Mouse (Mus musculus): ENCODE results near the gene Nemp1. TPM values are rescaled to one million over a fixed set of nuclear protein-coding genes. Genes with fewer than 3 reads are reported as not detected.

The Nemp1 gene
- polyA plus RNA-seq, 1 experiment, result 2.5 TPM

DNA sequence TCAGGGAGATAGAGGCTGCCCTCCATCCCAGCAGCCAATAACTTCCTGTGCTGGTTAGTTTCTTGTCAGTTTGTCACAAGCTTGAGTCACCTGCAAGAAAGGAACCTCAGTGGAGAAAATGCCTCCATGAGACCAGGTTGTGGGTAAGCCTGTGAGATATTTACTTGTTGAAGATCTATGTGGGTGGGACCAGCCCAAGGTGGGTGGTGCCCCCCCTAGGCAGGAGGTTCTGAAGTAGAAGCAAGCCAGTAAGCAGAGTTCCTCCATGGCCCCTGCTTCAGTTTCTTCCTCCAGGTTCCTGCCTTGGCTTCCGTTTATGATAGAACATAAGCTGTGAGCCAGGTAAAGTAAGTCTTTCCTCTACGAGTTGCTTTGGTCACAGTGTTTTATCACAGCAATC, 69.6 kb downstream of the Nemp1 start:
- peak overlapping the region; percentile 76 for H3K27ac ChIP-seq (ENCODE audit: insufficient read depth, low read depth, low read length)
- H3K4me3 ChIP-seq (ENCODE audit: low read depth, low read length), result no peak overlapping the region
- peaks cover 24% of the 10 kb centered on the region; the same call in 1 of the 2 replicates for H3K4me1 ChIP-seq (ENCODE audit: control insufficient read depth, insufficient read depth, insufficient read length, low read length)
- TF ChIP-seq POLR2A (IDR thresholded peaks at IDR 0.05; ENCODE audit: low read depth, low read length) (no peak), CTCF (IDR thresholded peaks at IDR 0.05; ENCODE audit: extremely low read depth, insufficient read length, insufficient replicate concordance, low read depth, low read length) (no peak)
- H3K27me3 ChIP-seq (ENCODE audit: control insufficient read depth, insufficient read depth, low read length), result no peaks in the 10 kb centered on the region
- no peaks in the 10 kb centered on the region; the same call in 1 of the 2 replicates for H3K36me3 ChIP-seq (ENCODE audit: control insufficient read depth, insufficient read depth, low read length)
- WGBS, result 52% methylated on average over 2 of the region's 2 CpGs

DNA sequence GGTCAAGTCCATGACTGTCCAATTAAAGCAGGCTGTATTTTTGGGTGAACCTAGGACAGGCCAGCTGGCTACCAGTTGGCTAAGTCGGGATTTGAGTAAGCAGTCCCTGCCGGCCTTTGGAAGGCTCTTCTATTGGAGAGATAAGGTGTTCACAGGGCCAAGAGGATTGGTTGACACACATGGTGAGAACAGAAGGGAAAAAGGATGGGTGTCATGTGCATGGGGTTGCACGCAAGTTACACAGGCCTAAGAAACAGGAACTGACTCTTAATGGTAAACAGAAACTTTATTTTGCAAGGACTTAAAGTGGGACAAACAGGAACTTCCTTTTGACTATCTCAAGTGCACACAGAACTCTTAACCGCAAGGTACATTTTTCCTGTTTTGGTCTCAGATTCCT, 70.2 kb downstream of the Nemp1 start:
- no peak for TF ChIP-seq CTCF (IDR thresholded peaks at IDR 0.05; ENCODE audit: extremely low read depth, insufficient read length, insufficient replicate concordance, low read depth, low read length)
- no peak for TF ChIP-seq POLR2A (IDR thresholded peaks at IDR 0.05; ENCODE audit: low read depth, low read length)
- Histone ChIP-seq H3K36me3 (ENCODE audit: control insufficient read depth, insufficient read depth, low read length) (peaks cover 6% of the 10 kb centered on the region), H3K4me3 (ENCODE audit: low read depth, low read length) (no peak overlapping the region), H3K27ac (ENCODE audit: insufficient read depth, low read depth, low read length) (peak overlapping the region; percentile 76), H3K4me1 (ENCODE audit: control insufficient read depth, insufficient read depth, insufficient read length, low read length) (peaks cover 24% of the 10 kb centered on the region; the same call in 1 of the 2 replicates), H3K27me3 (ENCODE audit: control insufficient read depth, insufficient read depth, low read length) (no peaks in the 10 kb centered on the region)
- 49% methylated on average over 4 of the region's 4 CpGs for WGBS

DNA sequence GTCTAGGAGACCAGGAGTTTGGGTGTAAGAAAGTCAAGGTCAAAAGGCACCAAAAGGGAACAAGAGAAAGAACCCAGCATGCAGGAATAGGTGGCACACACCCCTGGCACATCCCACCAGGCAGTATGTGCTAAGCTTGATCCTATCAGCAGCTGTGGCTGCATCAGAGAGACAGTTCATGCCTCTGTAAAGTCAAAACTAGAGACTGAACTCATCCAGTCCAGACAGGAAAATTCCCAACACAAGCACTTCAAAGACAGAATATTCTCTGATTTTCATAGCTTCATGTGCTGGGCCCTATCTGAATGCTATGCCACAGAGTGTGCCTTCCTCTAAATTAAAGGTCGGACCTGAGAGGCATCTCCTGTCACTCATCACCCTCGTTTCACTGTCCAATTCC, 70.9 kb downstream of the Nemp1 start:
- Histone ChIP-seq H3K36me3 (ENCODE audit: control insufficient read depth, insufficient read depth, low read length) (peaks cover 12% of the 10 kb centered on the region), H3K4me3 (ENCODE audit: low read depth, low read length) (no peak overlapping the region), H3K27ac (ENCODE audit: insufficient read depth, low read depth, low read length) (peak overlapping the region; percentile 56), H3K4me1 (ENCODE audit: control insufficient read depth, insufficient read depth, insufficient read length, low read length) (peaks cover 24% of the 10 kb centered on the region; the same call in 1 of the 2 replicates), H3K27me3 (ENCODE audit: control insufficient read depth, insufficient read depth, low read length) (no peaks in the 10 kb centered on the region)
- WGBS, result 32% methylated on average over 2 of the region's 2 CpGs
- TF ChIP-seq CTCF (IDR thresholded peaks at IDR 0.05; ENCODE audit: extremely low read depth, insufficient read length, insufficient replicate concordance, low read depth, low read length), result no peak
- no peak for TF ChIP-seq POLR2A (IDR thresholded peaks at IDR 0.05; ENCODE audit: low read depth, low read length)

DNA sequence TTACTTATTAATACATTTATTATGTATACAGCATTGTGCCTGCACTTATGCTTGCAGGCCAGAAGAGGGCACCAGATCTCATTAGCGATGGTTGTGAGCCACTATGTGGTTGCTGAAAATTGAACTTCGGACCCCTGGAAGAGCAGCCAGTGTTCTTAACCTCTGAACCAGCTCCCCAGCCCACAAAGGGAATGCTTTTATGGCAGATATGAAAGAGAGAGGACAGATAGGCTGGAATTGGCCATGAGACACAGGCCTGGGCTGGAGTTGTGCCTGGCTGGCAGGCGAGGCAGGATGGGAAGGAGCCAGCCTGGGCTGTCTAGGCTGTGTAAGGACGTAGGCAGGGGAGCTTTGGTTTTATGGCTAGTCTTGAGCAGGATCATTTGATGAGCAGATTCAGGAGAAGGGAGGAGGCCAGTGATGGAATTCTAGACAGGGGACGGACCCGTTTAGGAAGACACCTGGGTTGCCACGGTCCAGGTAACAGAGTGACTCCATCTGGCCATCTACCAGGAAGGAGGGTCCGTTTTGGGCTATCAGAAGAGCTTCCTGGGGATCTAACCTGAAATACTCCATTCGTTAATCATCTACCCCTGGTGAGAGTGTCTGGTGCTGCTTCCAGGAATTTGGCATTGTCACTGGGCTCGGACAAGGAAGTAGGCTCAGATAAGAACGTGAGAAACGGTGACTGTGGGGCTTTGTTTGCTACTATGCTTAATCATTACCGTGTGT, 71.6 kb downstream of the Nemp1 start:
- Histone ChIP-seq H3K4me3 (ENCODE audit: low read depth, low read length) (peak overlapping the region; percentile 18), H3K27me3 (ENCODE audit: control insufficient read depth, insufficient read depth, low read length) (no peaks in the 10 kb centered on the region), H3K4me1 (ENCODE audit: control insufficient read depth, insufficient read depth, insufficient read length, low read length) (peaks cover 24% of the 10 kb centered on the region; the same call in 1 of the 2 replicates), H3K36me3 (ENCODE audit: control insufficient read depth, insufficient read depth, low read length) (peaks cover 20% of the 10 kb centered on the region), H3K27ac (ENCODE audit: insufficient read depth, low read depth, low read length) (peak overlapping the region; percentile 97)
- 15% methylated on average over 13 of the region's 13 CpGs for WGBS
- peak; percentile 69; the same call in 1 of the 2 replicates for TF ChIP-seq POLR2A (IDR thresholded peaks at IDR 0.05; ENCODE audit: low read depth, low read length)
- peak; percentile 64; the same call in 1 of the 2 replicates for TF ChIP-seq CTCF (IDR thresholded peaks at IDR 0.05; ENCODE audit: extremely low read depth, insufficient read length, insufficient replicate concordance, low read depth, low read length)

DNA sequence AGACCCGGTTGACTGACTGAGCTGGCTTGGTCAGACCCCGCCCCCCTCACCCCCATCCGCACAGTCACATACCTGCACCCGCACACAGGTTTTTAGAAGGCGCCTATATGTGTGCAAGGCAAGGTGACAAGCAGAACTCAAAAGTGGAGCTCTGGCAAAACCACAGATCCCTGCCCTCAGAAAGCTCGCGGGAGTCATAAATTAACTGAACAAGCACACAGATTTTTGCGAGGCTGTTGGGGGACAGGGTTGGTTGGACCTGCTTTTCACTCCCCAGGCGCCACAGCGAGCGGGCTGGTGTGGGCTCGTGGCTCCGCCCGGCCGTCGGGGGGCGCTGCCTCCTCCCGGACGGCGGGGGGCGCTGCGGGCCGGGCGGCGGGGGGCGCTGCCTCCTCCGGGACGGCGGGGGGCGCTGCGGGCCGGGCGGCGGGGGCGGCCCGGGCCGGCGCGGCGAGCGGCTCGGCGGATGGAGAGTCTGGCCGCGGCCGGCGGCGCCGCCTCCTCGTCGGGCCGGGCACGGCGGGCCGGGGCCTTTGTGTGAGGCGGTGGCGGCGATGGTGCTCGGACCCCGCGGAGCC, 72.5 kb downstream of the Nemp1 start, which contains the start of gene Zbtb39:
TSS of gene Zbtb39 (plus strand) at position 456 of the 578 bp plus-strand sequence.
- Histone ChIP-seq H3K36me3 (ENCODE audit: control insufficient read depth, insufficient read depth, low read length) (peaks cover 28% of the 10 kb centered on the region), H3K4me1 (ENCODE audit: control insufficient read depth, insufficient read depth, insufficient read length, low read length) (peaks cover 21% of the 10 kb centered on the region; the same call in 1 of the 2 replicates), H3K27me3 (ENCODE audit: control insufficient read depth, insufficient read depth, low read length) (no peaks in the 10 kb centered on the region), H3K4me3 (ENCODE audit: low read depth, low read length) (peak within 1 kb of the TSS; percentile 86), H3K27ac (ENCODE audit: insufficient read depth, low read depth, low read length) (peak within 1 kb of the TSS; percentile 97)
- TF ChIP-seq POLR2A (IDR thresholded peaks at IDR 0.05; ENCODE audit: low read depth, low read length), result peak; percentile 12; the same call in 1 of the 2 replicates
- peak; percentile 38; the same call in 1 of the 2 replicates for TF ChIP-seq CTCF (IDR thresholded peaks at IDR 0.05; ENCODE audit: extremely low read depth, insufficient read length, insufficient replicate concordance, low read depth, low read length)
- 3% methylated on average over 53 of the region's 61 CpGs for WGBS

DNA sequence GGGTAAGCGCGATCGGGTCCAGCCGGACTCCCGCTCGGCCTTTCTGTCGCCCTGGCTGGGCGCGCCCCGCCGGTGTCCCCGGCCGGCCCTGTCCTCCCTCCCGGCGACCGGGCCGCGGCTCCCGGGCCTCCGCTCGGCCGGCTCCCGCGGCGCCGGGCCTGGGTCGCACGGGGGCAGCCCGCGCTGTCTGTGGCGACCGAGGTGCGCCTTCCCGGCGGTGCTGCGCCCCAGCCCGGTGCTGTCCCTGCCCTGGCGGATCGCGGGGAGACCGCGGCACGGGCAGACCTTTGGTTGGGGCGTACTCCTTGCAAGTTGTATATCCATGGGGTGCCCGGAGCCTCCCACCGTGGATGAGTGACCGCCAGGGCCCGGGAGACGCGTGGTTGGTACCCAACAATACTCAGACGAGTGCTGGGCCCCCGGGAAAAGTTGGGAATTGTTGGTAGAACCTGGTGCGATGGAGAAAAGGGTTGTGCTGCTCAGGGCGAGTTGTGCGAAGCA, 73.0 kb downstream of the Nemp1 start:
- TF ChIP-seq CTCF (IDR thresholded peaks at IDR 0.05; ENCODE audit: extremely low read depth, insufficient read length, insufficient replicate concordance, low read depth, low read length) (no peak), POLR2A (IDR thresholded peaks at IDR 0.05; ENCODE audit: low read depth, low read length) (no peak)
- under 1% methylated on average over 54 of the region's 55 CpGs for WGBS
- peak overlapping the region; percentile 58 for H3K27ac ChIP-seq (ENCODE audit: insufficient read depth, low read depth, low read length)

DNA sequence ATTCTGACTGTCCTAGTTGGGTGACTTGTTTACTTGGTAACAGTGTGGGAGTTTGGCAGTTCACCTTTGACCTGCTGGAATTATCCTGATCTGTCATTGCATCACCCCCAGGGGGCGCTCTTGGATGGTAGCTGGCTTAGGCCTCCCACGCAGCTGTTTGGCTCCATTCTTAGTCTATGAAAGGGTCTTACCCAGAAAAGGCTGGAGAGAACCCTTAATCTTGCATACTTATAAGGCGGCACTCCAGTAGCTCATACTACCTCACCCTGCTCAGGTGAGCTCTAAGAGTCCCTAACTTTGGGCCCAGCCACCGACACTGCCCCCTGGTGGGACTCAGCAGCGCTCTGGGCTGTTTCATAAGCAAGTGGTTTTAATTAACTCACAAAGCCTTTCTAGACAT, 78.0 kb downstream of the Nemp1 start:
- no peak overlapping the region for H3K27ac ChIP-seq (ENCODE audit: insufficient read depth, low read depth, low read length)
- H3K27me3 ChIP-seq (ENCODE audit: control insufficient read depth, insufficient read depth, low read length), result no peaks in the 10 kb centered on the region
- WGBS, result 64% methylated on average over 5 of the region's 5 CpGs
- no peak overlapping the region for H3K4me3 ChIP-seq (ENCODE audit: low read depth, low read length)
- peak; percentile 97; the same call in 1 of the 2 replicates for TF ChIP-seq CTCF (IDR thresholded peaks at IDR 0.05; ENCODE audit: extremely low read depth, insufficient read length, insufficient replicate concordance, low read depth, low read length)
- TF ChIP-seq POLR2A (IDR thresholded peaks at IDR 0.05; ENCODE audit: low read depth, low read length), result no peak
- H3K36me3 ChIP-seq (ENCODE audit: control insufficient read depth, insufficient read depth, low read length), result peaks cover 62% of the 10 kb centered on the region
- H3K4me1 ChIP-seq (ENCODE audit: control insufficient read depth, insufficient read depth, insufficient read length, low read length), result peaks cover 2% of the 10 kb centered on the region; the same call in 1 of the 2 replicates

More for the DNA sequence above, 73.0 kb downstream of the Nemp1 start:
- Histone ChIP-seq H3K4me1 (ENCODE audit: control insufficient read depth, insufficient read depth, insufficient read length, low read length) (peaks cover 21% of the 10 kb centered on the region; the same call in 1 of the 2 replicates), H3K36me3 (ENCODE audit: control insufficient read depth, insufficient read depth, low read length) (peaks cover 34% of the 10 kb centered on the region), H3K4me3 (ENCODE audit: low read depth, low read length) (peak overlapping the region; percentile 86), H3K27me3 (ENCODE audit: control insufficient read depth, insufficient read depth, low read length) (no peaks in the 10 kb centered on the region)

All from small intestine, adult 2 months (tissue).